Mouse (Mus musculus): ENCODE measurements around the gene Bmt2. TPM values are rescaled to one million over a fixed set of nuclear protein-coding genes. Genes with fewer than 3 reads are reported as not detected.

Gene Bmt2
- total RNA-seq, 2 experiments from 2014 or later = 25.7 to 27.9 TPM

DNA sequence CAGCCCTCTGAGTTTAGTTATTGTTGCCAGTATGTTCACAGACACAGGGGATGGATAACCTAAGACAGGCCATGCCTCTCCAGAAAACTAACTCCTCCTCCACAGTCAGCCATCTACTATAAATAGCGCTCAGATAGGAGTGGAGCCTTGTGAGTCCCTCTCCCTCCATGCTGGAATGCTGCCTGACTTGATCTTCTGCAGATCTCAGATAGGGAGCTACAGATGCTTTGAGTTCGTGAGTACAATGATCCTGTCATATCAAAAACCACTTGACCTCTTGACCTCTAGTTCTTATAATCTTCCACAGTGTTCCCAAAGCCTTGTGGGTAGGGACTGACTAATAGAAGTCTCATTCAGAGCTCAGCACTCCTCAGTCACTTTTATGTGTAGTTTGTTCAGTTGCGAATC, 41.2 kb downstream of the Bmt2 start:
- intact Hi-C loops (cut with DNase I) = no loop called here
- no peak for DNase-seq (ENCODE audit: low spot score in 2 of 2)

DNA sequence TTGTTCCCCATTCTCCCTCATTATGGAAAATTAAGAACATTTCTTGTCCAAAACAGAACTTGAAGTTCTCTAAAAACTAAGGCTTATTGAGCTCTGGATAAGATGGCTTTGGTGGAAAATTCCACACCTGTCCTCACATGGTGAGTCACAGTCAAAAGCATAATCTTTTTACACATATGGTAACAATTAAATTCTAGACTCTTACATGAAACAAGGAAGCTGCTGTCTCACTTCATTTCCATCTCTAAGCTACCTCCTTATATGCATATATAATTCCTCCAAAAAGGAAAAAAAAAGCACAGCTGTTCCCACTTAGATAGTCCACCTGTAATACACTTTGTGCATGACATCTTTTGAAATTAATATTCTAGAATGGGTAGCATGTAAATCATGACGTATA, 45.2 kb downstream of the Bmt2 start:
- intact Hi-C loops (cut with DNase I) = no loop called here
- no peak for DNase-seq (ENCODE audit: low spot score in 2 of 2)

DNA sequence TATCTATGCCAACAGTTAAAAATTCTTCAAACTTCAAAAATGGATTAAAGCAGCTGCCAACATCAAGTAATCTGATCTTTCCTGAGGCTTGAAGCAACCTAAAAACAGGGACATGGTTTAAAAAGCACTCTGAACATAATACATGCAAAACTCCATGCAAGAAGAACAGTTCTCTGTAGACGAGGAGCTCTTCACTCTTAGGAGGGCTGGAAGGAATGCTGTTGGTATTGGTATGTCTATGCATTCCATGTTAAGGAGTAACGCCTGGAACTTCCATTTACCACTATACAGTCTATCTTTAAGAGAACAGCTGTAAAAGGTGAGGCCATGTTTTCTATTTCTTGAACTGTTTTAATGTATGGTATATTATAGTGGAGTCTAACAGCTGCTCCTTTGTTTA, 47.2 kb downstream of the Bmt2 start:
- DNase-seq (ENCODE audit: low spot score in 2 of 2) = no peak
- intact Hi-C loops (cut with DNase I) = no loop called here

DNA sequence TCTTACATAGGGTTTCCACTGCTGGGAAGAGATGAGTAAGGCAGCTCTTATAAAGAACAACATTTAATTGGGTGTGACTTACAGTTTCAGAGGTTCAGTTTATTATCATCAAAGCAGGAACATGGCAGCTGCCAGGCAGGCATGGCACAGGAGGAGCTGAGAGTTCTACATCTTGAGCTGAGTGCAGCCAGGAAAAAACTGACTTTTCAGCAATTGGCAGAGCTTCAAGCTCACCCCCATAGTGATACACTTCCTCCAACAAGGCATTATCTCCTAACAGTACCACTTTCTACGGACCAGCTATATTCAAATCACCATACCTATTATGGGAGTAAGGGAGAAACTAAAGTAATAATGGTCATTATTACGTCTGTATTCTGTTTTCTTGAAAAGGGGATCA, 58.1 kb downstream of the Bmt2 start:
- intact Hi-C loops (cut with DNase I) = no loop called here

DNA sequence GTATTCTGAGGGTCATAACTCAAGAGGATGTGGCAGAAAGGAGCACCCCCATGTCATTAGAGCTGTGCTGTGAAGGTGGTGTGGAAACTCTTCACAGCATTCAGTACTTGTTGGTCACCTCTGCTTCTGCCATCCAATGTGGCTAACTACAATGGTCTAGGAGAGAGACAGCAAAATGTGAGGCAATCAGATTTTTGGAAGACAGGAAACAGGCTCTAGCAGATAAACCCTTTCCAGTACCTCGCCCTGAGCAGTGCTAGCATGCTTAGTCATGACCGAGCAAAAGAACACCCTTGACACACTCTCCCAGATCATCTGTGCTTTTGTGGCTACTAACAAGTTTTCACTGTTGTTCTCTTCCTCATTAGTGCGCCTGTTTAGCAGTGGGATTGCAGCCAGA, 60.7 kb downstream of the Bmt2 start:
- DNase-seq (ENCODE audit: low spot score in 2 of 2) = no peak
- intact Hi-C loops (cut with DNase I) = no loop called here

More for the DNA sequence above, 58.1 kb downstream of the Bmt2 start:
- no peak for DNase-seq (ENCODE audit: low spot score in 2 of 2)

DNA sequence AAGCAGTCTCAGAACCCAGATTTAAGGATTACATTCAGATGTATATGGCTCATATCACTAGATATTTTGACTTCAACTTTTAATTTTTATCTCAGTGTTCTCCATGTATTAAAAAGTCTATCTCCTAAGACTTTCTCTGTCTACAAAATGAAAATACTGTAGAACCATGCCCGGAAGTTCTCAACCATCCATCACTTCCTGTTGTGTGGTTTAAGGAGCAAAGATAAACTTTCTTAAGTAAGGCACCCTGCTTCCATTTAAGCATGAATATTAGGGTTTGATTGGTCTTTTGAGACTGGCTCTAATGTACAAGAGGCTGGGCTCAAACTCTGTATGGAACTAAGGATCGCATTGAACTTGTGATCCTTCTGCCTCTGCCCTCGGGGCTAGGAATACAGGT, 63.2 kb downstream of the Bmt2 start:
- DNase-seq (ENCODE audit: low spot score in 2 of 2) = no peak
- intact Hi-C loops (cut with DNase I) = no loop called here

DNA sequence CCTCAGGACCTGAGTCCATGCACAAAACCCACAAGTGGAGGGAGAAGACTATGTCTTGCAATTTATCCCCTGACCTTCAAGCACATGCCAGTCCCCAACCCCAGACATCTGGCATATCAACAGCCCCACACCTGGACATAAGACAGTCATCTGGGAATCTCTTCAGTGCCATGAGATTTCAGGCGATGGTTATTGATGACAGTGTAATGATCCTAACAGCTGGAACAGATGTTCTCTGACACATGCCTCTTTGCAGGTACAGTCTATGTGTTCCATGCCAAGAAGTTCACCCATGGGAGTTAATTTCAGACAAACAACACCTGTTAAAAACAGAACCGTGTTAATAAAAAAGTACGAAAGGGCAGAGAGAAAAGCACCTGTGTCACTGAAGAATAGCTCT, 64.1 kb downstream of the Bmt2 start:
- DNase-seq (ENCODE audit: low spot score in 2 of 2) = no peak
- intact Hi-C loops (cut with DNase I) = no loop called here

DNA sequence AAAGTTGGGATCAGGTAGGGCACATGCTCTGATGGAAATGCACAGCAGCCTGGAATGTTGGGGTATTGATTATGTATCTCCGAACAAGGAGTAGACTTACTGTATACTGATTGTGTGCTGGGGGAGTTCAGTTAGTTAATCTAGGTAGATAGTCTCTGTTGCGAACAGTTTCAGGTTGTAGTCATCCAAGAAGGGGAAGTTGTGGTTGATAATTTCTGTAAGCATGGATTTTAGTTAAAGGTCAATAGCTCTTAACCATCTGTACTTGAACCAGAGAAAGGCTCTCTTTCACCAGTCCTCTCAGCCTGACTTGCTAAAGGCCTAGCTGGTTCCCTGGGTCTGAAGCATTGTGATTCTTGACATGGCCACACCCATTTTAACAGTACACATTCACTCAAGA, 66.9 kb downstream of the Bmt2 start:
- intact Hi-C loops (cut with DNase I) = no loop called here
- DNase-seq (ENCODE audit: low spot score in 2 of 2) = no peak

DNA sequence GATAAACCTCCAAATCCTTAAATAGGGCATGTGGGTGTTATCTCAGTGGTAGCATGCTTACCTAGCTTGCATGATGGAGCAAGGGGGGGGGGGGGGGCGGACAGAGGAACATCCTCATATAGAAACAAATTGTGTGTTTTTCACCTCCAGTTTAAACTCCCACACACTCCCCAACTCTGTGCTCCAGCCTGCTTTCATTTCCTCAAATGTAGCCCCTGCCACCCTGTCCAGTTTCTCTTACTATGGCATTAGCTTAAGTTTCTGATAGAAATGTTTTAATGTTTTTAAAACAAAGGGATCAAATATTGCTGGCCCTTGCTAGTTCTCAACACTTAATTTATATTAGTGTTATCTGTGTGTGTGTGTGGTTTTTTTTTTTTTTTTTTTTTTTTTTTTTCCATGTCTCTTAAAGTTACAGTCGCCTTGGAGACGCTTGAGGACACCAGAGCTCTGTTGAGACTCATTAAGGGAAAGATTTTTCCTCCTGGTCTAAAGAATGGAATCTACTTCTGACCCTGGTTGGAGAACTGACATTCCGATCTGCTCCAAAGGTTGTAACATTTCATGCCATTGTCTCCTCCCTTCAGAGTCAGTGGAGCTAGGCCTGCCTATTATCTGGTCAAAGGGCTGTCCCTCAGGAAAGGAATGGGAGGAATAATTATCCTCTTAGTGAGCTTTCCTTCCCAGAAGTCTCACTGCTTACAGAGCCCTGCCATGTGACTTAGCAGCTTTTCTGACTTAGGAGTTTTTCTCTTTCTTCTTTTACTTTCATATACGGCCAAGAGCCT, 68.2 kb downstream of the Bmt2 start:
- intact Hi-C loops (cut with DNase I) = loop anchor here (5.0 kb wide), 1 partner anchor 68 kb away; the partner anchor contains the start of gene Bmt2
- no peak for DNase-seq (ENCODE audit: low spot score in 2 of 2)

DNA sequence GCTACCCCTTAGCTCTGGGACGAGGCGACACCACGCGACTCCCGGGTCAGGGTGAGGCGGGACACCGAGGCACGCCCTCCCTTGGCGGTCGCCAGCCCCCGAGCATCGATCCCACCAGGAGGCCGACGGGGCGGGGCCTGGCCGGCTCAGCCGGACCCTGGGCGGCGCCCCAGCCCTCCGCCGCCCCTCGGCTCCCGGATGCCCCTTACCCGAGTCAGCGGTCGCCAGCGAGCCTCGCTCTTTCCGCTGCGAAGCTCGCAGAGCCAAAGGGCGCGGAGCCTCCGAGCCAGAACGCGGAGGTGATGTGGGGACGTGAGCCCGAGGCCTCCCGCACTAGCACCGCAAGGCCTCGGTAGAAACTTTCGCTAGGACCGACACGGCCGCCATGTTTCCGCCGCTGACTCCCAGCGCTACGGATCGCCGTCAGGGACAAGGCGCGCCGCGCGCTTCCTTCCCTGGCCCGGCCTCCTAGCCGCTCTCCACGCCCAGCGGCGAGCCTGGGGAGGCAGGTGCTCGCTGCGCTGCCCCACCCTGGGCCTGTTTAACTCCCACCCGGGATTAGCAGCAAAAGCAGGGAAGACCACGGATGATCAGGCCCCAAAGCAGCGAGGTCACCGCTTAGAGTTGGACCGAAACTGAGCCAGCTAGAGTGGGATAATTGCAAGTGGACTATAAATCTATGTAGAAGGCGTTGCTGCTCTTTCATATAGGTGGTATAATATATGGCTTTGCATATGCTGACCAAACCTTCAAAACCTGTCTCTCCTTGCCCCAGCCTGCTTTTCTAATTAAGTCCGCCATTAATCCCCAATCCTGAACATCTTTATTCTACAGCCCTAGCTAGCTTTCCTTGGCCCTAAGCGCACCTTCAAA, 69.9 kb downstream of the Bmt2 start, which contains the start of gene Tmem168:
Gene Tmem168 (minus strand): TSS at position 480 of the 873 bp plus-strand sequence.
- intact Hi-C loops (cut with DNase I) = loop anchor here (5.0 kb wide), 1 partner anchor 69 kb away; the partner anchor contains the start of gene Bmt2
- peak; percentile 92 to 96 for DNase-seq (ENCODE audit: low spot score in 2 of 2)

DNA sequence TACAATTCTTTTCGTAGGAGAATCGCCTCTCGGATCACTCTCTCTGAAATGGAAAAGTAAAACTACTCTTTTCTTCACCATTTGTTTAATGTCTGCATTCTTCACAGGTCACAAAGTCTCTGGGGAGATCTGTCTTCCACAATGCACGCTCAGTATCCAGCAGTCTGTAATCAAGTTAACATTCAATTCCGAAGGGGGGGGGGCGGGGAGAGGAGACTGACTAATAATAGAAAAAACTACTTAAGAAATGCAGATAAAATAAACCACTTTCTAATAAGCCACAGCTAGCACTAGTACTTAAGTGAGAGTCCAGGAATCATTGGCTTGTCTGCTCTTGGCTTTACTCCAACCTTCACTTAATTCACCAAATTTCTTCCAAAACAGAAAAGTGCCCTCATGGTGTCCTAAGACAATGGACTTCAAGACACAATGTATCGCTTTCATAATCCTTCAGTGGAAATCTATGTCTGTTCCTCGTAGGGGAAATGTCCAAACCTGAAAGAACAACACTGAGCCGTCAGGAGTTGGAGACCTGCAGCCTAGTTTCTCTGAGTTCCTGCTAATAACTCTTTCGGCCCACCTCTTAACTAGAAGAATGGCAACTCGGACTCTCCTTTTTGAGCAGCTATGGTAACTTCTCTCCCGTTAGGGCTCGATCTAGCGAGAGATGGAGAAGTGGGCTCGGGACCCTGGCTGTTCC, 70.7 kb downstream of the Bmt2 start:
- intact Hi-C loops (cut with DNase I) = loop anchor here (5.0 kb wide), 1 partner anchor 70 kb away; the partner anchor contains the start of gene Bmt2
- no peak for DNase-seq (ENCODE audit: low spot score in 2 of 2)

DNA sequence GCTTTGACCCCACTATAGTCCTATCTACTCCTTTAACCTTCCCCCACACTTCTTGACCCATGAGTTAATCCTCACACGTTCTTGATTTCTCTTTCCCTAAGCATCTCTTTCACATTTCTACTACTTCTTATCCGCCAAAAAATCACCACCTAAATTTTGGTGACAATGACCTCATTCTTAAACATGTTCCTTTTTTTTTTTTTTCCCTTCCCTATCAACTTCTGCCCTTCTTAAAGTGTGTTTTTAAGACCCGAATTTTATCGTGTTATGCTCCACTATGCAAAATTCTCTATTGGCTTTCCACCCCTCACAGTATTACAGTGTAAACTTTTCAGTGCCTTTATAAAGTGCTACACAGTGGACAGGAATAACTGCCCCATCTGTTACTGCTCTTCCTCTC, 71.4 kb downstream of the Bmt2 start:
- intact Hi-C loops (cut with DNase I) = loop anchor here (5.0 kb wide), 1 partner anchor 71 kb away; the partner anchor contains the start of gene Bmt2
- no peak for DNase-seq (ENCODE audit: low spot score in 2 of 2)

DNA sequence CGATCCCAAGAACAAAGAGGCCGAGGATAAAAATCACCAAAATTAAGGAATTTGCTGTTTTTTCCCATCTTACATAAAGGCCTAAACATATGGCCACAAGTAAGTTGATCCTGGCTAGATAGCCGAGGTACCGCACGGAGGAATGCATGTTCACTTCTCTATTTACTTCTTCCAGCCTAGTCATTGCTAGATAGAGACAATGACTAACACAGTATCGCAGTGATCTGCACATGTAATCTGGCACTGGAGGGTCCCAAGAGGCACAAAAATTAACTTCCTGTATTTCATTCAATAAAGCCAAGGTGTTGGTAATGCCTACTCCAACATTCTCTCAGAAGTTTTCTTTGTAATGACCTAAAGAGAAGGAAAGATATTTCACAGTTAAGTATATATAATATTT, 74.6 kb downstream of the Bmt2 start:
- intact Hi-C loops (cut with DNase I) = no loop called here

DNA sequence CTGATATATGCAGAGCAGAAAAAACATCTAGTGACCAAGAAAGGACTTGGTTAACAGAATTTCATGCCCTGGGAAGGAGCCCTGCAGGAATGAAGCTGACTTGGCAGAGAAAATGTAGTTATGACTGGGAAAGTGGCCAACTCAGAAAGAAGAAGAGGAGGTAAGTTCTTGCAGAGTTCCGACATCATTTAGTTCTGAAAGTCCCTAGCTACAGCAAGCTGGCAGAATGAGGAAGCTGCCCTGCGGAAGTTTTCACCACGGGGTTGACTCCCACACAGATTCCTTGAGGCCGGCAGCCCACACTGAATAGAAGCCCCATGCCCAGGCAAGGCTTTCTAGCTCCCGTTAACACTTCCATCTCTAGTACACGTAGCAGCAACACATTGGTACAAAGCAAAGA, 76.2 kb downstream of the Bmt2 start:
- intact Hi-C loops (cut with DNase I) = no loop called here
- peak; percentile 49 to 54 for DNase-seq (ENCODE audit: low spot score in 2 of 2)

More for the DNA sequence above, 74.6 kb downstream of the Bmt2 start:
- no peak for DNase-seq (ENCODE audit: low spot score in 2 of 2)

DNA sequence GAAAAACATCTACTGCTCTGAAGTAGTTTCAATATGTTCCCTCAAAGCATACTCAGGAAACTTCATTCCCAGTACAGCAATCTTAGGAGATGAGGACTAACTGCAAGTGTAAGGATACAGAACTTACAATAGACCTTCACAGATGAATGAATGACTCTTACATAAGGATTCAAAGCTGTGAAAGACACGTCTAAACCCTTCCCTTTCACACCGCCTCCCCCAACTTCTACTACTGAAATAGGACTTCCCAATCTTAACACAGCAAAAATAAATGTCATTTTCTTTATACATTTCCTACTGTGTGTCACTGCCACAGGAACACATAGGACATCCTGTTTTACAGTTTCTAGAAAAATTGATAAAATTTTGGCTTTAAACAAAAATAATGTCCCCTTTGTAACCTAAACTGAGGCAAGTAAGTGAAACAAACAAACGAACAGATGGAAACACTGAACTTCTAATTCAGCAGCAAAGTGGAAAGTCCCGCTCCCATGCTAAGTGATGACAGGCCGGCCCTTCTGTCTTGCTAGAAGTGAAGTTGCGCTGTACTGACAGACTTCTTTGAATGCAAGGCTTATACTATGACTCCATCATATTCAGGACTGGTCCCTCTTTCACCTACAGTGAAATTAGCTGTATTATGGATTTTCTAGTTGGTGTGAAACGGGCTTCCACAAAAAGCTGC, 79.4 kb downstream of the Bmt2 start:
- DNase-seq (ENCODE audit: low spot score in 2 of 2) = peak in 1 of 2 experiments; percentile 14
- intact Hi-C loops (cut with DNase I) = no loop called here

DNA sequence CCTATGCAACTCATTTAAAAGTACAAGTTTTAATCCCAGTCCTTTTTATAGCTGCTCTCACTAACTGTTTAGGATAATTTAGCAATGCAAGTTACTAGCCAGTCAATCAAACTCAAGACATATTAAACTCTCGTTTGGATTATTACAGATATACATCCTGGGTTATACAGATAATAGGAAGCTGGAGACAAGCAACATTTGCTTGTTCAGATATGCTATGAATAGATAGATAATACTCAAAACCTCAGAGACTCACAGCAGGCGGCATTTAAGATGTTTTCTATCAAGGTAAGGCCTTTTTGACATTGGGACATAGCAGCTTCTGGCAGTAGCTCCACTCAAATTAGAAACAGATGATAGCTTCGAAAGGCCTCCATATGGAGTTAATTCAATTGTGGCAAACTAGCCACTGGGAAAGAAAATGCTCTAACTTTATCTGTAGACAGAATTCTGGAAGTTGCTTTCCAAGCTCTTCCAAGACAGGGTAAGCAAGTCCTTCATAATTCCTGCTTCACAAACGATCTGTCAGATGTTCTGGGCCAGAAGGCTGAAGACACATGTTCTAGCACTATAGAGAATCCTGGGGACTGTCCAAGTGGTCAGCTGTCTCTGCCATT, 84.9 kb downstream of the Bmt2 start:
- intact Hi-C loops (cut with DNase I) = no loop called here
- no peak for DNase-seq (ENCODE audit: low spot score in 2 of 2)

DNA sequence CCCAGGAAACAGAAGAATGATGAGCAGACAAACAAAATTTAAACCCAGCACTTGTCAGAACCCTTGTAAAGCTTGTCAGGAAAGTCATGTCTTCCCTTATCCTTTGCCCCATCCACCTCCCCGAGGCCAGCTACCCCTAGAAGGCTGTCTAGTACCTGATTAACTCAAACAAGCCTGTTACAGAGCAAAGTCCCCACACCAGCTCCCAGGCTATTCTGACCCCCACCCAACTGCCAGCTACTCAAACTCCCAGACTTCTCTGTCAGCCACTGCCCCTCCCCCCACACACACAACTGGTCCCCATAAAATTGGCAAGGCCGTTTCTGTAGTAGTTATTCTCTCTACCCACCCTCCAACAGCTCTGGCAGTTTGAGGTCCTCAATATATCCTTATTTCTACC, 91.2 kb downstream of the Bmt2 start:
- intact Hi-C loops (cut with DNase I) = no loop called here
- DNase-seq (ENCODE audit: low spot score in 2 of 2) = no peak

DNA sequence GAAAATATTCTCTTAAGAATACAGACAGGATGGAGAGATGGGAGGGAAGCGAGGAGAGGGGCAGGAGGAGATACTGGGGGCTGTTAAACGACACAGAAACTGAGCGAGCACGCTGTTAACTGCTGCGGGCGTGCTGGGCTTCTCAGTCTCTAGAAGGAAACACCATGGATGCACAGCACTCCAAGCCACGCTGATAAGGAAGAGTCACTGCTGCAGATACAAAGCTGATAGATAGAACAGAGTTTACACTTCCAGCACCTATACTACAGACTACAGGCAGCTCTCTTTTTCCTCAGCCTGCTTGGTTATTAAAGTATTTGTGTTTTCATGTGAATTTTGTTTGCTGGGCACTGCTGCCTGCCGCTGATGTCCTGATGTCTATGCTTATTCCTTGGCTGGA, 91.6 kb downstream of the Bmt2 start:
- DNase-seq (ENCODE audit: low spot score in 2 of 2) = no peak
- intact Hi-C loops (cut with DNase I) = no loop called here

DNA sequence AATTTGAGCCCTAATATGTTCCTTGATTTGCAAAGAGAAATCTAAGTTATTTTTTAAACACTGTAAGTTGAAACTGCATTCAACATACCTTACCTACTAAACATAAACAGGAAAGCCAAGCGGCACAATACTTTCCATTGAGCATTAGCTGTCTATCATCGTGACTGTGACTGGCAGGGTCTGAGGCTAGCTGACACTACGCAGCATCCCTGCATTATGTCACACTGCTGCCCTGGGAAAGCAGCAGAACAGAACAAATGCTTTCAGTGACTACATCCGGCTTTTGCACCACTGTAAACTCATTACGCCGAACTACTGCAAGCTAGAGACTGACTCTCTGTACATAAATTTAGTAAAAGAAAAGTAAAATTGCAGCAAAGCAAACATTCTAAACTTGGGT, 93.0 kb downstream of the Bmt2 start:
- no peak for DNase-seq (ENCODE audit: low spot score in 2 of 2)
- intact Hi-C loops (cut with DNase I) = no loop called here

Measured in left cerebral cortex, postnatal 14 days (tissue).